ENCODE assay signal across 27 mouse cellular contexts in genomic region chr7:84336907-84337306, GRCm38 (mm10).
DNase-seq lines count a peak whose midpoint lies in the region; ATAC-seq and TF ChIP-seq lines count a peak whose summit lies in the region.
"Had no signal": no experiment of that assay in that cellular context is flagged by ENCODE, and none has a peak within 500 bp of the region (broad histone marks: within the 10 kb centered on the region; RNA-seq: fewer than 3 reads in every experiment).

No protein-coding gene starts in this region.

- no peaks in the 10 kb centered on the region for H3K27me3 ChIP-seq in heart, embryonic 10.5 days (ENCODE audit: insufficient read depth, poor library complexity, severe bottlenecking)
- no peaks in the 10 kb centered on the region for H3K27me3 ChIP-seq in heart, embryonic 15.5 days
- no peaks in the 10 kb centered on the region for H3K27me3 ChIP-seq in lung, embryonic 14.5 days (ENCODE audit: insufficient read depth, low read length)
- H3K27me3 ChIP-seq: forebrain, embryonic 15.5 days; hindbrain, embryonic 12.5 days; intestine, embryonic 15.5 days; limb, embryonic 15.5 days; liver, embryonic 15.5 days; midbrain, embryonic 15.5 days had no signal

- DNase-seq in heart, embryonic 10.5 days (ENCODE audit: low spot score): no peak
- no peak for DNase-seq in heart, adult 8-10 months (ENCODE audit: low spot score)
- no peak for DNase-seq in heart, postnatal 10 days
- no peak for DNase-seq in lung, embryonic 14.5 days
- DNase-seq in lung, postnatal 10 days: no peak
- DNase-seq in thymus, postnatal 36 days: no peak
- DNase-seq: adrenal gland, adult 8-10 months; cerebellum, adult 2 months; cerebellum, postnatal 14 days; heart, adult 2 months; kidney, adult 9 months; kidney, postnatal 10 days; layer of hippocampus, adult 9-11 months; right cerebral cortex, postnatal 25 days; thymus, postnatal 14 days had no signal

- TF ChIP-seq CTCF in lung, embryonic 14.5 days (IDR thresholded peaks at IDR 0.05; ENCODE audit: low read depth): no peak

- H3K9me3 ChIP-seq in heart, embryonic 10.5 days: no peaks in the 10 kb centered on the region
- H3K9me3 ChIP-seq in heart, embryonic 15.5 days (replicated peaks): no peaks in the 10 kb centered on the region
- H3K9me3 ChIP-seq in lung, embryonic 14.5 days (ENCODE audit: low read depth, low read length): no peaks in the 10 kb centered on the region
- H3K9me3 ChIP-seq: forebrain, embryonic 10.5 days; forebrain, embryonic 15.5 days; G1E; hindbrain, embryonic 12.5 days; intestine, embryonic 15.5 days; limb, embryonic 10.5 days; limb, embryonic 15.5 days; liver, embryonic 15.5 days; midbrain, embryonic 10.5 days; midbrain, embryonic 15.5 days had no signal

- 0 out of 2 replicates have a peak overlapping the region, but pooled peaks have one; percentile 32 for H3K27ac ChIP-seq in heart, embryonic 10.5 days
- peak overlapping the region; percentile 73 for H3K27ac ChIP-seq in heart, embryonic 15.5 days
- peak overlapping the region; percentile 83 for H3K27ac ChIP-seq in lung, embryonic 14.5 days (ENCODE audit: low read depth)
- H3K27ac ChIP-seq: forebrain, embryonic 10.5 days; forebrain, embryonic 15.5 days; heart, adult 2 months; hindbrain, embryonic 12.5 days; hindbrain, postnatal 0 days; intestine, embryonic 15.5 days; limb, embryonic 10.5 days; limb, embryonic 15.5 days; liver, embryonic 15.5 days; midbrain, embryonic 10.5 days had no signal

- ATAC-seq in heart, embryonic 15.5 days (replicated peaks; ENCODE audit: insufficient number of reproducible peaks, insufficient read depth, low FRiP score, low read depth): no peak
- ATAC-seq in lung, embryonic 14.5 days (ENCODE audit: insufficient read depth): no peak
- ATAC-seq: forebrain, embryonic 15.5 days; hindbrain, postnatal 0 days; intestine, embryonic 15.5 days; midbrain, embryonic 15.5 days had no signal

- intact Hi-C loops in heart, postnatal 10 days (cut with DNase I): no loop called here

- WGBS in heart, embryonic 10.5 days: 86% methylated on average over 4 of the region's 4 CpGs
- 74% methylated on average over 4 of the region's 4 CpGs for WGBS in heart, embryonic 15.5 days
- 52% methylated on average over 4 of the region's 4 CpGs for WGBS in lung, embryonic 14.5 days

- peaks cover 31% of the 10 kb centered on the region for H3K4me1 ChIP-seq in heart, embryonic 10.5 days
- H3K4me1 ChIP-seq in heart, embryonic 15.5 days (replicated peaks): peaks cover 70% of the 10 kb centered on the region
- H3K4me1 ChIP-seq in lung, embryonic 14.5 days (ENCODE audit: insufficient read depth): peaks cover 29% of the 10 kb centered on the region
- H3K4me1 ChIP-seq: liver, embryonic 15.5 days had no signal

- no peak overlapping the region for H3K4me3 ChIP-seq in heart, embryonic 10.5 days
- no peak overlapping the region for H3K4me3 ChIP-seq in heart, embryonic 15.5 days
- no peak overlapping the region for H3K4me3 ChIP-seq in lung, embryonic 14.5 days (ENCODE audit: low read depth, low read length)
- H3K4me3 ChIP-seq: forebrain, embryonic 10.5 days; forebrain, embryonic 15.5 days; heart, adult 2 months; hindbrain, embryonic 12.5 days; intestine, embryonic 15.5 days; limb, embryonic 10.5 days; limb, embryonic 15.5 days; liver, embryonic 15.5 days; midbrain, embryonic 10.5 days; midbrain, embryonic 15.5 days had no signal

- no peak overlapping the region for H3K4me2 ChIP-seq in heart, embryonic 15.5 days
- H3K4me2 ChIP-seq in lung, embryonic 14.5 days: no peak overlapping the region
- H3K4me2 ChIP-seq: forebrain, embryonic 15.5 days; hindbrain, embryonic 12.5 days; intestine, embryonic 15.5 days; limb, embryonic 15.5 days; liver, embryonic 15.5 days; midbrain, embryonic 15.5 days had no signal

- H3K9ac ChIP-seq in heart, embryonic 15.5 days: no peak overlapping the region
- no peak overlapping the region for H3K9ac ChIP-seq in lung, embryonic 14.5 days
- H3K9ac ChIP-seq: forebrain, embryonic 15.5 days; hindbrain, embryonic 12.5 days; intestine, embryonic 15.5 days; limb, embryonic 15.5 days; liver, embryonic 15.5 days; midbrain, embryonic 15.5 days had no signal

- no peaks in the 10 kb centered on the region for H3K36me3 ChIP-seq in heart, embryonic 10.5 days
- H3K36me3 ChIP-seq in heart, embryonic 15.5 days: no peaks in the 10 kb centered on the region
- H3K36me3 ChIP-seq in lung, embryonic 14.5 days (ENCODE audit: insufficient read depth): no peaks in the 10 kb centered on the region
- H3K36me3 ChIP-seq: G1E; intestine, embryonic 15.5 days; limb, embryonic 15.5 days; liver, embryonic 15.5 days had no signal

Comparison
In these comparisons a context has a peak if more than half of its experiments do, and no peak if none do; other contexts are left out.
1. H3K27ac ChIP-seq: peak in every context shown above with its lines; median percentile 83 in lung, embryonic 14.5 days; 73 in heart, embryonic 15.5 days; 32 in heart, embryonic 10.5 days.